Mouse (Mus musculus): Measurements from ENCODE around the gene Rnf187.

The Rnf187 gene

DNA sequence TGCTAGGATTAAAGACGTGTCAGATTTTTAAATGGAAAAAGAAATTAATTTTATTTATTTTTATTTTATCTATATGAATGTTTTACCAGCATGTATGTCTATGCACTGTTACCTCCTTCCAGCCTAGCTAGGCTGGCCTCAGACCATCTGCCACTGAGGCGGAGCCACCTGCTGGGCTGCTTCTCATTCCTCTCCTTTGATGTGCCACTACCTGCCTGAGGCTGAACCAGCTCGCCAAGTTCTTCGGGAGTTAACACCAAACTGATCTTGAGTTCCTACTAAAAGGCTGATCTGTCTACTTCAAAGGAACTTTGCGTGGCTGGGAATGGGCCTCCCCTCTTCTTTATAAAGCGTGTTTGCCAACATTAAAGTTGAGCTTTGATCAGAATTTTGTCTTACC is 44.3 kb downstream of the Rnf187 start:
- DNase-seq, result no peak

GRCm38 (mm10) chr11:58890511-58890910 is 48.2 kb downstream of the Rnf187 start:
- no peak for DNase-seq

DNA sequence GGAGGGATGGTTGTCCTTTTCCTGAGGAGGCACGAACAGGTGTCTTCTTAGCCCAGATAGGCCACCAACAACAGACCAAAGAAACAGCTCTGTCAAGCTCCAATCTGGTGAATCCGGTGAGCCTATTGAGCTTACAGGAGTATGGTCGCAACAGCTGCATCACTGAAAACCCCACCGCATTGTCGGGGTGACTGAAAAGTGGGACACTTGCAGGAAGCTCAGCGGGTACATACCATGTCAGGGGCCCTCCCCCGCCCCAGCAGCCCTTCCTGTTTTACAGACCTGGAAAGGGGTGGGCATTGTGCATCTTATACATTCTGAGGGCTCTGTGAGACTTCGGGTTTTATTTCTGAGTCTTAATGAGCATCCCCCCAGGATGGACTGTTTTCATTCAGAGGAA is 55.0 kb downstream of the Rnf187 start:
- DNase-seq, result no peak

Measured in cerebellum, adult 11-12 months (tissue).